Mouse (Mus musculus) skeletal muscle tissue, adult 2 months (tissue): ENCODE measurements at regions not wholly inside any gene's neighbourhood (a gene's known extent, or its start where the extent isn't known, plus 50 kb on each side); places are given as distances from the start of the nearest gene placed in this dataset.

ENCODE experiments used
- DNase-seq: peaks from one replicate; pipeline ENCODE4 v3.0.0-alpha.2; 2012; ENCODE audit warnings: low read depth, low spot score

GRCm38 (mm10) chr16:47081896-47082295 is 583.6 kb upstream of the Nectin3 start:
- DNase-seq: no peak

DNA sequence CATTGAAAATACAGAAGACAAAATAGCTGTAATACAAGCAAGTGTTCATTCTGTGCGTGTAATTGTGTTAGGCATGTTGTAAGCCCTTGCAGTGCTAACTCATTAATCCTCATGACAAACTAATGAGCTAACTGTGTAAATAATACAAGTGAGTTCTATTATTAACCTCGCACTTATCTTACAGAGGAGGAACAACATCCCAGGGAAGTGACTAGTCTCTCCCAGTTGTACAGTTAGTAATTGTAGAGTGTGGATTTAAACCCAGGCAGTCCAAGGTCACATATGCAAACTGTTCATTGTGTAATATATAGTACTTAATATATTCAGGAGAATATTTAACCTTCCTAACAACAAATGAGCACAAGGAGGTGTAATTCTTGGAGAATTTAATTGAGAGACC is 582.0 kb upstream of the Nectin3 start:
- no peak for DNase-seq

DNA sequence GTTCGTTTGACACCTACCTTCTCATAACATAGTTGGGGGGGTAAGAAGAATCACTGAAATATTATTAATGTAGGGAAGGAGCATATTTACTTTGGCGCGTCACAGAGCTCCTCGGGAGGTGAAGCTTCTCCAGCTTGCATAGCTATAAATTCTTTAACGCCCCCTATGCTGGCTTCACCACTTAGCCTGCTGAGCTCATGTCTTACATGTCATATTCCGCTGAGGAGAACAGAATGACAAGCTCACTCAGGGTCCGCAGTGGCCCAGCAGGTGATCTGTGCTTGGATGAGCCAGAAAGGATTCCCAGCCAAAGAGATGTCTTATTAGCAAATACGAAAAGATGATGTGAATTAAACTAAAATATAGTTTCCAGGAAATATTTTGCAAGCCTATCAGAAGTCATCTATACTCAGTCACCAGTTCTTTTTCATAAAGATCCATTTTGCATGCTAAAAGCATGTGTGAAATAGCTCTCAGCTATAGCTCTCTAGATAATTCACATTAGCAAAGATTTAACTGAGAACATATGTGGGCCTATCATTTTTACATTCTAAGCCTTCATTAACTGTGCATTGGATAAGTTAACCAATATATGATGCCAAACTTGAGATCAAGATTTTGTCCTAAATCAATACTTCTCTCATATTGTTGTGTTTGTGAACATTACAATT is 561.1 kb upstream of the Nectin3 start:
- no peak for DNase-seq

DNA sequence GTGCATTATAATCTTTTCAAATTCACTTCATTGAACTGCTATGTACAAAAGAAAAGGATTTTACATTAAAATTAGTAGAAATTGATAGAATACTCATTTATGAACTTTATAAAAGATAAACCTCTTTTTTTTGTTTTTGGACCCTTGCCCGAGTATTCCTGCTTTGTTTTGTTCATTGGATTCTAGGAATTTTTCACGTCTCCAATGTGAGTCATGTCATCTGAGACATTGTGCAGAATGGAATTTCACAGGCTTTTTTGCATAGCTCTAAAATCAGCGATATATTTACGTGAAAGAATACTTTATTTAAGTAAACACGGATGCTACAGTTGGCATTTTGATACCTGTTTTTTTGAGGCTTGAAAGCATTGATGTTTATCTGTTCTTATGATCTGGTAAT is 560.5 kb upstream of the Nectin3 start:
- no peak for DNase-seq

DNA sequence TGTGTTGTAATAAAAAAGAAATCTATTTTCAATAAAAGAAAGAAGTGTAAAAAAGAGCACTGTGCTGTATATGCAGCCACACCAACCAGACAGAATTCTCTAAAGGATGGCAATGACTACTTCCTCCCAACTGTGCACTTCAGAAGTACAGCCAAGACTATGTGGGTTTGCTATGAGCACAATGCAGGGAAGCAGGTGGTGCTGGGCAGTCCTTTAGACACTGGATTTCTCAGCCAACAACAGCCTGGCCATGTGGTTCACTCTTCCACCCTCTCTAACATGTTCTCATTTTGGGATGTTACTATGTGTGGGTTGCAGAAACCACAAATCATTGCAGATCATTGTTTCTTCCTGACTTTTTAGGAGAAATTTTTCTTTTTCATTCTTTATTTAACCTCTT is 527.6 kb upstream of the Nectin3 start:
- DNase-seq: no peak

DNA sequence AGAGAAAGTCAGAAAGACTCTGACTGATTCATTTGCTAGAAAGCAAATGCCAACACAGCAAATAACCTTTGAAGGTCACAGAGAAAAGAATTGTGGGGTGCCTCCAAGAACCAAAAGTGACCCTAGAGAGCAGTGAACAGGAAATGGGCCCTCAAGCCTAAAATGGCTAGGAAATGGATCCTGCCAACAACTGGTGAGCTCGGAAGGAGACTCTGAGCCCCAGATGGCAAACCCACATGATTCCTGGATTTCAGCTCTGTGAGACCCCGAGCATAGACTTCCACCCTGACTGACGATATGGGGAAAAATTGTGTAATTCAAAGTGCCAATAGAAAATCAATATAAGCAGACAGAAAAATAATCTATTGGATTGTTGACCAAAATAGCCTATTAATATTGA is 519.2 kb upstream of the Nectin3 start:
- no peak for DNase-seq

DNA sequence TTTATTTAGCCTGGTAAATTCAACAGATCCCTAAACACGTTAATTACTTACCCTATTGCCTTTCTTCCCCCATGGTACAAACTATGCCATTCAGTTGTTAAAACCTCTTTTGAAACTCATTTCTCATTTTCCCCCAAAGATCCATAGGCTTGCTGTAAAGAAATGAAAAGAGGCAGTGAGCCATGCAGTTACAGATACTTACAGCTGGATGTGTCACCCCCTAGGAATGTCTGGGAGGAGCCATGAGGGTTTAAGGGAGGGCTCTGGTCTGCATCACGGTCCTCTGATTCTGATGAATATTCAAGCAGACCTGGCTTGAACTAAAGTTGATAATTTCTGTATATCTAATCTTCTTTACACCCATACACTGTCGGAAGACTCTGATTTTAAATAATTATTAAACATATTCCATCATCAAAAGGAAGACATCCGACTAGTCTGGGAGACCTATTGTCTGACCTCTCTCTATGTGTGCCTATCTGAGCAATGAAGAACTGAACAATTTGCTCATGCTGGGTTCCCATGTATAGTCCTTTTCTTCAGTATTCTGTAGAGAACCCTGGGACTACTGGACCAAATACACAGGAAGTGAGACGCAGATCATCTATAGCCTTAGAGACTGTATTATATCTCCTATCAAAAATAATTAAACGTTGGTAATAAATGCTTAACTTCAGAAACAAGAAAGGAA is 484.7 kb upstream of the Nectin3 start:
- no peak for DNase-seq

DNA sequence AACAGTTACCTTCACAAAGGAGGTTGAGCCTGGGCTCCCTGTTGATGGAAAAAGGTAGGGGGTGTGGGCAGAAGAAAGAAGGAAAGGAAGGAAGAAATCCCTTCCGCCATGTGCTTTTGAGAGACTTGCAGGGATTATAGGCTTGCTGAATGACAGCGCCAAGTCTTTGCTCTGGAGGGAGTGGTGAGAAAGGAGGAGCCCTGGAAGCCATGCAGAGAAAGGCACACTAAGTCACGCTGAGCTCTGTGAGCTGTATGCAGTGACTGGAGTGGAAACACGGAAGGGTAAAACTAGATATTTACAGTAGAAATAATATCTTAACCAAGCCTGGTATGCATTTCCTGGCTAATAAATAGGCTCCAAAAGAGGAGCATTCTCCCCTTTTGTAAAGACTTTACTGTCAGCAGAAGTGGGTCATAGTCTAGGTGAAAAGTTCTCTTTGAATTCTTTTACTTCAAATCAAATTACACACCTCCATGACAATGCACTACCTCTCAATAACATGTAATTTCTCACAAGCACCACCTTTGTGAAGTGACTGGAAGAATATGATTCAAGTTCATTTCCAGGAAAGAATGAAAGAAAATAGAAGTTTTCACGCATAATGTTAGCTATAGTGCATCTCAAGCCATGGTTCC is 484.1 kb upstream of the Nectin3 start:
- no peak for DNase-seq

GRCm38 (mm10) chr16:46965741-46966140 is 467.4 kb upstream of the Nectin3 start:
- DNase-seq: no peak

GRCm38 (mm10) chr16:46956990-46957389 is 458.7 kb upstream of the Nectin3 start:
- no peak for DNase-seq

DNA sequence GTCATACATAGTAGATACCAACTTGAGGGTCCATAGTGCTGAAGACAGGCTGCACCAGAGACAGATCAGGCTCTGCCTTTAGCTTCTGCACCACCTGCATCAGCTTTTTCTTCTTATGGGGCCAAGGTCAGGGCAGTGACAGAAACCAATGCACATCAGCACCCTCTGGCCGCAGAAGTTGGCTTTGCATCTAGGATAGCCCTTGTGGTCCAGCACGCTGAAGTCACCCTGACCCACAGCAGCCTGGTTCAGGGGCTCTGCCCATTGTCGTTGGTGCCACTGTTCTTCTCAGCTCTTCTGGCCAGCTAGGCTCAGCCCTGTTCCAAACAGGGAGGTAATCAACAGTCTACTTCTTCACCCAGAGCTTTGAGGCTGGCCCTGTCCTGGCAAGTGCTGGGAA is 427.7 kb upstream of the Nectin3 start:
- DNase-seq: no peak

GRCm38 (mm10) chr16:46894576-46895203 is 396.4 kb upstream of the Nectin3 start:
- DNase-seq: no peak

DNA sequence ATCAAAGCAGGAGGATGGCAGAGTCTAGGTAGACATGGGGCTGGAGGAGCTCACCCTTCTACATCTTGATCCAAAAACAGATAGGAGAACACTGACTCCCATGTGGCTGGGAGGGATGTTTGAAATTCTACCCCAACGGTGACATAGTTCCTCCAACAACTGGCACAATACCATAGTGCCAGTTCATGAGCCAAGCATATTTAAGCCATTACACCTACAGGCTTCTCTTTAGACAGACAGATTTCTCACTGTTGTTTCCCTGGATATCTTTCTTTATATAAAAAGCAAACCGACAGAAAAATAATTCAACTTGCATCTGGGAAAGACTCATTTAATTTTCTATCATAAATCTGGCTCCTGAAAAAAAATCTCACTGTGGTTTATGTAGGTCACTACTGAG is 380.4 kb upstream of the Nectin3 start:
- no peak for DNase-seq

GRCm38 (mm10) chr16:46863959-46864358 is 365.6 kb upstream of the Nectin3 start:
- DNase-seq: no peak

DNA sequence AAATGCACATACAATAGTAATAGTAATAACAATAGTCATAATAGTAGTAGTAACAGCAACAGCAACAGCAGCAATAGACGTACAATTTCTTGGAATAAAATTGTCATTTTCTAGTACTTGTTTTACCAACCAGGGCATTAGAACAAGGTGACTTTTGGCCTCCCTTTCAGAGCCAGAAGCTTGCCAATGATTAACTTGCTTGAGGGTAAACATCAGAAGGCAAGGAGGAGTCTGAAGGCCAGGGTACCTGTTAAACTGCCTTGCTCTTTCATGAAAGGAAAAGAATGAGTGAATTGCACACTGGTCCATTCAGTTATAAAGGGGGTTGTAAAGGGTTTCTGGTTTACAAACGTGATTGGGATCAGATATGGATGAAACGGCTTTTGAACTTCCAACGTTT is 351.2 kb upstream of the Nectin3 start:
- no peak for DNase-seq

DNA sequence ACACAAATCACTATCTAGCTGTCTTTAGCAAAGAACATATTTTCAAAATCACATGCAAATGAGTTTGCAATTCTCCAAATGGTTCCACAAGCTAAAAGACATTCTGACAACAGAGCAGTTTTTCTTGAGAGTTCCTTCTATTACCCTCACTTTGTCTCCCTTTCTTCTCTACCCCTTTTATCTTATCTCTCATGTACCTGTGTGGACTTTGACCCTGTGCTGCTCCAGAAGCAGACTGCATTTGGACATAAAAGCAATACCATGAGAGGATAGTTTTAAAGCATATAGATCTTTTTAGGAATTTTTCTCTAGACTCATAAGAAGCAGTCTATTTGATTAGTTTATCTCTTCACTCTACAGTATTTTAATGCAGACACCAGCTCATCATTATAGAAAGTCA is 350.4 kb upstream of the Nectin3 start:
- DNase-seq: no peak

DNA sequence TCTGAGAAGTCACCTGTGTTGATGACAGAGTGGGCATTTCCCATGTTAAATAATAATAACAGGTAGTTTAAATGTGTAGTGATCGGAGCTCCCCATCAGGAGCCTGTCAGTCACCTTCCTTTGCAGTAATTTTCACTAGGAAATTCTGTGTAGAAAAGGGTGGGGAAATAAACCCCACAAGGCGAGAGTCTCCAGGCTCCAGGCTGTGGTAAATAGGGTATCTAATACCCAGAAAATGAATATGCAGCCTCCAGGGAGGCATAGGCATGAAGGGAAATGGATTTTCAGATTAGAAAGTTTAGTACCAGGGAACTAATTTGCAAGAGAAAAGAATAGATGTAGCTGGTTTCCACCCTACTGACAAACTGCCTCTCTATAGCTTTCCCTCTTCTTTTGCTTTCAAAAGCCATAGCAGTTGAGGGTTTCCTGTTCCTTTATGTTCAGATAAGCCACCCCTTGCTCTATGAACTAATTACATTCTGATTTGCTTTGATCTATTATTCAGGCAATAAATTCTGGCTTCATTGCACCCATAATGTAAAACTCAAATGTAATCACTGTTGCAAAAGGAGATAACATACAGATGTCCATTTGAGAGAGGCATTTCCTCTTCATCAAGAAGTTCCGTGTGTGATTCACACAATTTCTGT is 349.5 kb upstream of the Nectin3 start:
- no peak for DNase-seq

DNA sequence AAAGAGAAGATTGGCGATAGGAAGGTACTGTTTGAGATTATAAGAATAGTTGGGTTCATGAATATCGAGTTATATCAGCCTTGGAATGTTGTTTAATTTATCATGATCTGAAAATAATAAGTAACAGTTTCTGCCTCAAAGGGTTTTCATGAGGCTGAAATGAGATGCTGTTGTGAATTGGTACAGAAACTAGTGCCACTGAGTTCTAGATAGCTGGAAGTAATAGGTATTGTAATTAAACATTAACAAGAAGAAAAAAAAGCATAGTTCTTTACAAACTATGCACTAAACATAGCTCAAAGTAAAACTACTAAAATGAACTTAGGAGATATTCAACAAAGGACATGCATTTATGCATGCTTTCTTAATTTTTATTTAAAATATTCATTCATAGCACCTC is 342.9 kb upstream of the Nectin3 start:
- DNase-seq: no peak

GRCm38 (mm10) chr16:46840764-46841163 is 342.4 kb upstream of the Nectin3 start:
- no peak for DNase-seq

- DNase-seq: no peak
These were observed 326.8 kb upstream of the Nectin3 start for GRCm38 (mm10) chr16:46825147-46825546.

- DNase-seq: no peak
These were observed 324.4 kb upstream of the Nectin3 start for GRCm38 (mm10) chr16:46822753-46823152.

GRCm38 (mm10) chr16:46818215-46818614 is 319.9 kb upstream of the Nectin3 start:
- no peak for DNase-seq
